Mouse (Mus musculus): Measurements from ENCODE around the gene Plpp7.

GRCm38 (mm10) chr2:32140498-32140934, 45.2 kb downstream of the Plpp7 start:
- TF ChIP-seq CTCF (IDR thresholded peaks at IDR 0.05; ENCODE audit: insufficient read depth, low read depth, low read length) (no peak), POLR2A (IDR thresholded peaks at IDR 0.05; ENCODE audit: insufficient read depth, low read depth, low read length) (no peak)
